Mouse (Mus musculus) MEL (cell line): ENCODE results near the gene Cry2.

Experiments used
- CHD2 ChIP-seq: IDR thresholded peaks from 2 replicates; pipeline ENCODE4 v1.6.1; 2011; ENCODE audit warnings: low read length, improper control_type of control experiment
- CTCF ChIP-seq, 3 experiments: IDR thresholded peaks in 2 of 3; conservative IDR thresholded peaks in 1 of 3; 2 replicates each; pipeline ENCODE4 v1.5.1; 2011 to 2012; ENCODE audit warnings: low read length in 3 of 3, low read depth in 2 of 3, mild to moderate bottlenecking in 2 of 3, improper control_type of control experiment in 1 of 3, inconsistent platforms in 1 of 3, mixed read lengths in 1 of 3, moderate library complexity in 1 of 3; ENCODE audit not compliant: control insufficient read depth in 1 of 3, insufficient read depth in 1 of 3, poor library complexity in 1 of 3, severe bottlenecking in 1 of 3
- ELF1 ChIP-seq: IDR thresholded peaks from 2 replicates; pipeline ENCODE4 v1.6.1; 2014; ENCODE audit warnings: low read depth, mild to moderate bottlenecking, inconsistent platforms, low read length, improper control_type of control experiment, moderate library complexity
- GATA1 ChIP-seq: IDR thresholded peaks from 2 replicates; pipeline ENCODE4 v1.6.1; 2011; ENCODE audit warnings: low read depth, low read length, improper control_type of control experiment
- MAFK ChIP-seq: IDR thresholded peaks from 2 replicates; pipeline ENCODE4 v1.6.1; 2011; ENCODE audit warnings: low read depth, mild to moderate bottlenecking, low read length, improper control_type of control experiment, borderline replicate concordance
- POLR2AphosphoS2 ChIP-seq: IDR thresholded peaks from 2 replicates; pipeline ENCODE4 v1.6.1; 2011; ENCODE audit warnings: low read length, improper control_type of control experiment
- TBP ChIP-seq: IDR thresholded peaks from 2 replicates; pipeline ENCODE4 v1.8.0; 2011; ENCODE audit warnings: low read depth, low read length, improper control_type of control experiment

DNA sequence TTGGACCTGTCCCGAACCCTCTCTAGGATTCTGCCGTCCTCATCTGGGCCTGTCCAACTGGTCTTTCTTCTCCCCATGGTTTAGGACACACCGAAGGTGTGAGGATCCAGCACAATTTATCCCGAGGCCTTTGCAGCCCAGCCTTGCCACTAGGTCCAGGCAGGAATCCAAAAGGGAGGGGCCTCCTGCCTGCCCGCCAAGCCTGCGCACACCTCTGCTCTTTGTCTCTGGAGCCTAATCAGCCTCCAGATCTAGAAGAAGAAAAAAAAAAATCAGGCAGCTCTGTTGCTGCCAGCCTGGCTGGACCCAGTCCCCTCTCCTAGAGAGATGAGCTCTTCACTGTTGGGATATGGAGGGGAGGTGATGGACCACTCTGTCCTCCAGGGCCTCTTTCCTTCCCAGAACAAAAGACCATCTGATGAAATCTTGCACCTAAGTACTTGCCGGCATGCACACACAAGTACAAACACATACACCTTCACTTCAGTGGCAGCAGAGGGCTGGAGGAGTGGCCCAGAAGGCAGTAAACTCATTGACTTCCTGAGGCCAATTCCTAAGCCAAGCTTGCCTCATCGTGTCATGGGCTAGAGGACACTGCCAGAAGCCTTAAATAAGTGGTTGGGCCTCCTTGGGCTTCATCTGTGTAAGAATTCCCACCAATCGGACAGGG is 60.9 kb downstream of the Cry2 start:
- TF ChIP-seq MAFK, result no peak
- TF ChIP-seq TBP, result no peak
- no peak for TF ChIP-seq CHD2
- no peak for TF ChIP-seq GATA1
- no peak for TF ChIP-seq ELF1
- TF ChIP-seq CTCF (IDR thresholded peaks at IDR 0.05 in 2 of 3, conservative IDR thresholded peaks at IDR 0.05 in 1 of 3; ENCODE audit: control insufficient read depth in 1 of 3, insufficient read depth in 1 of 3, low read depth in 2 of 3, low read length in 3 of 3, poor library complexity in 1 of 3, severe bottlenecking in 1 of 3), result no peak
- no peak for TF ChIP-seq POLR2AphosphoS2
